Mouse (Mus musculus) stomach, embryonic 15.5 days (tissue): ENCODE data around the gene Asl. TPM values are rescaled to one million over a fixed set of nuclear protein-coding genes. Genes with fewer than 3 reads are reported as not detected.

Experiments used
- ATAC-seq: fragments of 200-750 bp; cut with Nextera tagmentation; 2 replicates; pipeline ENCODE4 v1.8.0; 2017; ENCODE audit warnings: low read depth, moderate number of reproducible peaks, moderate TSS enrichment; ENCODE audit not compliant: insufficient read depth, low FRiP score
- H3K27ac ChIP-seq: fragments of 300-500 bp; sonication (generic); 2 replicates; pipeline ENCODE4 v1.5.1; 2015; ENCODE audit warnings: mild to moderate bottlenecking, inconsistent platforms
- H3K27me3 ChIP-seq: fragments of 300-500 bp; sonication (generic); replicated peaks from 2 replicates; pipeline ENCODE4 v1.6.1; 2015; ENCODE audit warnings: inconsistent platforms
- H3K36me3 ChIP-seq: fragments of 300-500 bp; sonication (generic); 2 replicates; pipeline ENCODE4 v1.6.1; 2015; ENCODE audit warnings: inconsistent platforms
- H3K4me1 ChIP-seq: fragments of 300-500 bp; sonication (generic); 2 replicates; pipeline ENCODE4 v1.6.1; 2015; ENCODE audit warnings: inconsistent platforms
- H3K4me2 ChIP-seq: fragments of 300-500 bp; sonication (generic); 2 replicates; pipeline ENCODE4 v1.6.1; 2015; ENCODE audit warnings: mild to moderate bottlenecking, inconsistent platforms
- H3K4me3 ChIP-seq: fragments of 300-500 bp; sonication (generic); replicated peaks from 2 replicates; pipeline ENCODE4 v1.5.1; 2015; ENCODE audit warnings: inconsistent platforms
- H3K9ac ChIP-seq: fragments of 300-500 bp; sonication (generic); 2 replicates; pipeline ENCODE4 v1.6.1; 2015; ENCODE audit warnings: inconsistent platforms
- H3K9me3 ChIP-seq: fragments of 300-500 bp; sonication (generic); 2 replicates; pipeline ENCODE4 v1.6.1; 2016; ENCODE audit warnings: inconsistent platforms
- WGBS: fragments of 180-500 bp; shearing (Covaris S2); methylation state at CpG from one replicate; pipeline ENCODE4 v1.1.7; 2015; 5-methylcytosine and 5-hydroxymethylcytosine counted together
- polyA plus RNA-seq: library from polyadenylated mRNA; unstranded; fragments of >200 nt; fragmentation: Nextera tagmentation; extraction: Ambion mirVana; gene quantifications from 2 replicates; pipeline ENCODE4 v1.2.1, GENCODE M21; 2015

The Asl gene
- polyA plus RNA-seq, 1 experiment from 2014 or later = 49.1 TPM

DNA sequence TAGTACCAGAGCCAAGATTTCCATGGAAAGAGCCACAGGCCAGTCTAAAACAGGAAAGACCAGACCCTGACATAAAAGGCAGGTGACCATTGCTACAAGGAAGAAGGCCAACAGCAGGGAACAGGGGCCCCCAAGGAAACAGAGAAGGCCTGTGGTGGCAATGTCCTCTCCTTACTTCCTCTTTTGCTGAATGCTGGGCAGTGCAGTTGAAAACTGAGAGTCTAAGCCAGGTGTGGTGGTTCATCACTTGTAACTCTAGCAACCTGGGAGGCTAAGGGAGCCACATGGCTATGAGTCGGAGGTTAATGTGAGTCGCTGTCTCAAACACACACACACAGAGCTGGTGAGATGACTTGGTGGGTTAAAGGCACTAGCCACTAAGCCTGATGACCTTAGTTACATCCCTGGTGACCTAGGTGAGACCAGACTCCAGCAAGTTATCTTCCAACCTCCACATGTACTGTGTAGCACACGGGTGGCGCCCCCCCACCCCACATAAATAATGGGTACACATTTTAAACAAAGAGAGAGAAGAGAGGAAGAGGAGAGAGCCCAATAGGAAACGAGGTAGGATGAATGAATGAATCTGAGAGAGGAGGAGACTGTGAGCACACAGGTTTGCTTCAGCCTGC, 27.6 kb downstream of the Asl start:
- Histone ChIP-seq H3K36me3 (0 out of 2 replicates have a peak, but pooled peaks cover 3% of the 10 kb centered on the region), H3K4me3 (peak overlapping the region; percentile 65), H3K4me2 (peak overlapping the region; percentile 81), H3K27me3 (no peaks in the 10 kb centered on the region), H3K27ac (0 out of 2 replicates have a peak overlapping the region, but pooled peaks have one; percentile 81), H3K9ac (no peak overlapping the region), H3K9me3 (no peaks in the 10 kb centered on the region), H3K4me1 (peaks cover 14% of the 10 kb centered on the region)
- no peak for ATAC-seq
- 49% methylated on average over 5 of the region's 5 CpGs for WGBS

DNA sequence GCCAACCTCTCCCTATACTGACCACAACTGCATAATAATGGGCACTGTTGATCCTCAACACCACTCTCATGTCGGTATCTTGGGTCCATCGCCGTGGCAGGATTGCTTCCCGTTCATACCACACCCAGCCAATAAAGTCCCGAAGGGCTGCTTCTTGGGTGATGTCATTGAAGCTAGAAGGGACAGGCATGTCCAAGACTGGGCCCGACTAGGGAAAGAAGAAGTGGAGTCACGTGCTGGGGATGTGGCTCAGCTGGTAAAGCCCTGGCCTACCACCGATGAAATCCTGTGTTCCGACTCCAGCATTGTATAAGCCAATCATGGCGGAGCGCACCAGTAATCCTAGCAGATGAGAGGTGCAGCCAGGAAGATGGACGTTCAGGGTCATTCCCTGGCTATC, 28.3 kb downstream of the Asl start:
- no peak for ATAC-seq
- Histone ChIP-seq H3K9ac (no peak overlapping the region), H3K9me3 (no peaks in the 10 kb centered on the region), H3K4me1 (peaks cover 14% of the 10 kb centered on the region), H3K4me3 (no peak overlapping the region), H3K36me3 (0 out of 2 replicates have a peak, but pooled peaks cover 6% of the 10 kb centered on the region), H3K27me3 (no peaks in the 10 kb centered on the region), H3K4me2 (no peak overlapping the region), H3K27ac (no peak overlapping the region)
- WGBS = 91% methylated on average over 12 of the region's 12 CpGs

DNA sequence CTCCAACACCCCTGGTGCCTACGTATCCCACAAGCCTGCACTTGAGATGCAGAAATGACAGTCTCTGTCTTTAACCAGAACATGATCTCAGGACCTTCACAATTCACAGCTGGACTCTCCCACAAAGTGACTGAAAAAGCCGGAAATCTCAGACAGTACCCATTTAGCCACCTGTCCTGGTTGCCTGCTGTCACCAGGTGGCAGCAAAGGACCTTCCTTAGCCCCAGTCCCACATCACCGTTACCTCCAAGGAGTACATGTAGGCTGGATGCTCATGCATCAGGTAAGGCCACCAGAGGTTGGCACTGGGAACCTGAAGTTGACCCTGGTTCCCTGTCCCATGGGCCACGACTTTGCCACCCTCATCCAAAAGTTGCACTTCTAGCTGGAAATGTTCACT, 29.9 kb downstream of the Asl start:
- no peak overlapping the region for H3K4me2 ChIP-seq
- no peaks in the 10 kb centered on the region for H3K27me3 ChIP-seq
- H3K4me1 ChIP-seq = peaks cover 14% of the 10 kb centered on the region
- H3K4me3 ChIP-seq = no peak overlapping the region
- ATAC-seq = no peak
- H3K9me3 ChIP-seq = no peaks in the 10 kb centered on the region
- no peak overlapping the region for H3K9ac ChIP-seq
- H3K36me3 ChIP-seq = 0 out of 2 replicates have a peak, but pooled peaks cover 8% of the 10 kb centered on the region
- H3K27ac ChIP-seq = no peak overlapping the region
- WGBS = 35% methylated on average over 4 of the region's 4 CpGs

DNA sequence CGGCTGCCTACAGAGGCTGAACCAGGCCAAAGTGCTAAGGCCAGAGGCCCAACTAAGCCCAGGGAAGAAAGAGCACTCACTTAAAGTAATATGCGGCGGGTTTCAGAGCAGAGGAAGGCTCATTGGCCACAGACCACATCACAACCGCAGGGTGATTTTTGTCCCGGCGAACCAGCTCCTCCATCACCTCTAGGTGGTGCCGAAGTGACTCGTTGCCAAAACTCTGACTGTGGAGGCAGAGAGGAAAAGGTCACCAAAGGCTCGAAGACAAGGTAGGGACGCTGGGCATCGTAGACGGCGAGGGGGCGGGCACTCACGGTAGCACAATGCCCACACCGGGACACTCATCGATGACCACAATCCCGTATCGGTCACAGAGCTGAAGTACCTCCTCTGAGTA, 31.3 kb downstream of the Asl start:
- H3K4me1 ChIP-seq = peaks cover 11% of the 10 kb centered on the region; the same call in 1 of the 2 replicates
- H3K27me3 ChIP-seq = no peaks in the 10 kb centered on the region
- no peaks in the 10 kb centered on the region for H3K9me3 ChIP-seq
- no peak overlapping the region for H3K4me3 ChIP-seq
- 68% methylated on average over 19 of the region's 19 CpGs for WGBS
- ATAC-seq = no peak
- H3K27ac ChIP-seq = no peak overlapping the region
- no peak overlapping the region for H3K4me2 ChIP-seq
- no peak overlapping the region for H3K9ac ChIP-seq
- 0 out of 2 replicates have a peak, but pooled peaks cover 8% of the 10 kb centered on the region for H3K36me3 ChIP-seq

DNA sequence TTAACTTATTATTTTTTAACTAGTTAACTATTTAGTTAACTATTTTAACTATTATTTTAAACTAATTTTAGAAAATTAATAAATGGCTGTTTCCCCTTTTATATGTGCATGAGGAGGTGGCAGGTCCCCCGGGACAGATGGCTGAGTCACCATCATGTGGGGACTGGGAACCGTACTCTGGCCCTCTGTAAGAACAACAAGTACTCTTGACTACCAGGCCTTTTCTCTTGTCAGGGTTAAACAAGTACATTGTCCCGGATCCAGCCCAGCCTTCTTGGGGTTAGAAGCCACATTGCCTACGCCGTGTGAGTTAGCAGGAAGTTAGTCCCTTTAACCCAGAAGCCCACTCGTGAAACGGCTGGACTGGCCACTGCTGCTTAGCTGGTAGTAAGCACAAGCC, 34.1 kb downstream of the Asl start:
- Histone ChIP-seq H3K4me2 (no peak overlapping the region), H3K27me3 (no peaks in the 10 kb centered on the region), H3K9me3 (no peaks in the 10 kb centered on the region), H3K9ac (no peak overlapping the region), H3K4me1 (no peaks in the 10 kb centered on the region), H3K36me3 (0 out of 2 replicates have a peak, but pooled peaks cover 8% of the 10 kb centered on the region), H3K27ac (no peak overlapping the region), H3K4me3 (no peak overlapping the region)
- no peak for ATAC-seq
- 91% methylated on average over 7 of the region's 7 CpGs for WGBS

DNA sequence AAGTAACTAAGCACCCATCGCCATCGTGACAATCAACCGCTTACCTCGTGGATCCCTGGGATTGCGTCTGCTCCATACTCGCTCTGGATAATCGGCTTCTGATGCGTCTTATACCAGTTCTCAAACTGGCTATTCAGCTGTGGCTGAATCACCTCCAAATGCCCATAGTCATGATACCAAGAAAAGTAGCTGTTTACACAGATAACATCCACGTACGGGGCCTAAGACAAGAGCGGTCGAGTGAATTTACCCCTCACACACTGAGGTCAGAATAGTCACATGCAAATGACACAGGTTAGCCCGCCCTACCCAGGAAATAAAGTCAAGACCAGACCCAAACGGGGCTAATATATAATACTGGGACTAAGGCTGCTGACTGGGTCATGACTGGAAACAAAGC, 35.7 kb downstream of the Asl start:
- ATAC-seq = no peak
- no peak overlapping the region for H3K4me2 ChIP-seq
- H3K27ac ChIP-seq = no peak overlapping the region
- H3K4me1 ChIP-seq = no peaks in the 10 kb centered on the region
- H3K4me3 ChIP-seq = no peak overlapping the region
- peaks cover 8% of the 10 kb centered on the region; the same call in 1 of the 2 replicates for H3K36me3 ChIP-seq
- H3K9ac ChIP-seq = no peak overlapping the region
- WGBS = 86% methylated on average over 14 of the region's 14 CpGs
- H3K9me3 ChIP-seq = no peaks in the 10 kb centered on the region
- H3K27me3 ChIP-seq = no peaks in the 10 kb centered on the region

DNA sequence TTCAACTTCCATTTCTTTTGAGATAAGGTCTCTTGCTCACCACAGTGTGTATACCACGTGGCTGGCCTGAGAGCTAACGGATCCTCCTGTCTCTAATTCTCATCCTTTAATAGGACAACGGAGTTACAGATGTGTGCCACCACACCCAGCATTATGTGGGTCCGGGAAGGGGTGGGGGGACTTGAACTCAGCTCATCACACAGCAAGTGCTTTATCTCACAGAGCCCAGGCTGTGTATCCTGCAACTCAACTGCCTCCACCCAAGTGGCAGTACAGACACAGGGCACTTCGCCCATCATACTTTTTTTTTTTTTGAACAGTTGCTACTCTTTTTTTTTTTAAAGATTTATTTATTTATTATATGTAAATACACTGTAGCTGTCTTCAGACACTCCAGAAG, 37.1 kb downstream of the Asl start:
- H3K36me3 ChIP-seq = peaks cover 7% of the 10 kb centered on the region; the same call in 1 of the 2 replicates
- H3K4me2 ChIP-seq = no peak overlapping the region
- H3K4me1 ChIP-seq = no peaks in the 10 kb centered on the region
- no peak overlapping the region for H3K9ac ChIP-seq
- H3K9me3 ChIP-seq = no peaks in the 10 kb centered on the region
- no peaks in the 10 kb centered on the region for H3K27me3 ChIP-seq
- no peak overlapping the region for H3K27ac ChIP-seq
- WGBS = 82% methylated on average over 5 of the region's 5 CpGs
- H3K4me3 ChIP-seq = no peak overlapping the region
- peak; percentile 78 for ATAC-seq

DNA sequence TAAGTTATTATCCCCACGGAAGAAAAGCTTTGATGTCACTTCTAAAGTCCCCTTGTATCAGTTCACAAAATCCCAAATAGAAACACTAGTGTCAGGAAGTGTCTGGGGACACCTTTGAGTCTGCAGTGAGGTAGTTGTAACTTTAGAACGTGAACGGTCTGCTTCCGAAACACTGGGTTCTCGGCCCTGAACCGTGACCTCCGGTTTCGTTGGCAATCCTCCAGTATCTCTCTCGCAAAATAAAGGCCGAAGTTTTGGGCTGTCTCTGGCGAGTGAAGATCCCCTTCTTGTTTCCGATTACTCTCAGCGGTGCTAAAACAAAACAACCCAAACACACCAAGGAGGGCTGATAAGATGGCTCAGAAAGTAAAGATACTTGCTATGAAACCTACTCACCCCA, 39.7 kb downstream of the Asl start:
- Histone ChIP-seq H3K4me1 (no peaks in the 10 kb centered on the region), H3K27me3 (no peaks in the 10 kb centered on the region), H3K36me3 (no peaks in the 10 kb centered on the region; the same call in 1 of the 2 replicates), H3K4me3 (no peak overlapping the region), H3K4me2 (no peak overlapping the region), H3K9ac (no peak overlapping the region), H3K27ac (no peak overlapping the region), H3K9me3 (no peaks in the 10 kb centered on the region)
- WGBS = 84% methylated on average over 13 of the region's 13 CpGs
- no peak for ATAC-seq

DNA sequence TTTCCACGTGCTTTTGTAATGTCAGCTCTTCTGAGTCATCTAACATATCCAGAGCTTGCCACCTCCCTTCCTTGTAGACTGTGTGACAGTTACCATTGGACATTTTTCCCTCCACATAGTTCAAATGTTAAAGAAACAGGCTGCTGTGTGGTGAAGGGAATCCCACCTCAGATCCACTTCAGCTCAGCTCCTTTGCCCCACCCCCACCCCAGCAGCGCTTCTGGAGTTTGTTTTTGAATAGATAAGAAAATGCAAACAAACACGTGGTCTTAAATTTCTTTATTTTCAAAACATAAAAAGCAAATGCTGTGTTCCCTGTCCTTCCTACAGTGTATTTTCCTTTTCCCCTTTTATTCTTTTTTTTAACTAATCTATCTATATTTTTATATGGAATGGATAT, 48.8 kb downstream of the Asl start:
- Histone ChIP-seq H3K27me3 (no peaks in the 10 kb centered on the region), H3K9ac (no peak overlapping the region), H3K27ac (no peak overlapping the region), H3K4me3 (no peak overlapping the region), H3K36me3 (no peaks in the 10 kb centered on the region), H3K9me3 (no peaks in the 10 kb centered on the region), H3K4me2 (no peak overlapping the region), H3K4me1 (no peaks in the 10 kb centered on the region)
- no peak for ATAC-seq
- 42% methylated on average over 3 of the region's 3 CpGs for WGBS

DNA sequence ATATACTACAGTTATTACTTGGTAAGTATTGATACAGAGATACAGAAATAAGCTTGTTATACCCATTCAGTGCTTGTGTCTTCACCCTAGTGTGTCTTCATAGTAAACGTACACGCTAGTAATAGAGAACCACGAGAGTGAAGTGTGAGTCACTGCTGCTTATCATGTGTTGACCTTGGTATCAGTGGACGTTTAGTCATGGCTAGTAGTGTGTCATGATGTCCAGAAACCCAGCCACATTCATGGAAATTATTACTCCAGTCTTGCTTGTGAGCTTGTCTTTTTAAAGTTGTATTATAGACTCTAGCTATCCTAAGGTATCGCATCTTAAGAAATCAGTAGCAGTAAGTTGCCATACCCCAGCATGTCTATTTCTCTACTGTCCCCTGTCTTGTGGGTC, 50.4 kb downstream of the Asl start:
- WGBS = 84% methylated on average over 5 of the region's 5 CpGs
- H3K27me3 ChIP-seq = no peaks in the 10 kb centered on the region
- H3K36me3 ChIP-seq = no peaks in the 10 kb centered on the region
- H3K27ac ChIP-seq = no peak overlapping the region
- H3K4me1 ChIP-seq = no peaks in the 10 kb centered on the region
- H3K9ac ChIP-seq = no peak overlapping the region
- H3K9me3 ChIP-seq = no peaks in the 10 kb centered on the region
- ATAC-seq = no peak
- no peak overlapping the region for H3K4me3 ChIP-seq
- no peak overlapping the region for H3K4me2 ChIP-seq

DNA sequence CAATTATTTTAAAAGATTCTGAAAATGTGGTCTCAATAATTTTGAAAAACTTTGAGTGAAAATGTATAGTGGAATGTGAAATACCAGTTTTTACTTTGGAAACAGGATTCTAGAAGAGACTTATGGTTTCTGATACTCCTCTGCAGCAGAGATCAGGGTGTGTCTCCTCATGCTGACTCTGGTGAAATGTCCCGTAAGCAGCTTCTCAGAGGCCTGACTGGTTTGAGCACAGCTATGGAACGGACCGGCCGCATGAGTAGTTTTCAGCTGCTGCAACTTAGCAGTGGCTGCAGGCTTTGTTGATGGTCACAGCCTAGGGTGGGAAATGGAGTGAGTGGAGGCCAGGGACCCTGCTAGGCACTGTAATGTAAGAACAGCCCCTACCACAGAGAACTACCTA, 51.3 kb downstream of the Asl start:
- H3K36me3 ChIP-seq = no peaks in the 10 kb centered on the region
- no peak for ATAC-seq
- no peaks in the 10 kb centered on the region for H3K9me3 ChIP-seq
- no peak overlapping the region for H3K9ac ChIP-seq
- WGBS = 85% methylated on average over 4 of the region's 4 CpGs
- H3K4me3 ChIP-seq = no peak overlapping the region
- no peak overlapping the region for H3K4me2 ChIP-seq
- no peaks in the 10 kb centered on the region for H3K27me3 ChIP-seq
- H3K4me1 ChIP-seq = no peaks in the 10 kb centered on the region
- no peak overlapping the region for H3K27ac ChIP-seq

DNA sequence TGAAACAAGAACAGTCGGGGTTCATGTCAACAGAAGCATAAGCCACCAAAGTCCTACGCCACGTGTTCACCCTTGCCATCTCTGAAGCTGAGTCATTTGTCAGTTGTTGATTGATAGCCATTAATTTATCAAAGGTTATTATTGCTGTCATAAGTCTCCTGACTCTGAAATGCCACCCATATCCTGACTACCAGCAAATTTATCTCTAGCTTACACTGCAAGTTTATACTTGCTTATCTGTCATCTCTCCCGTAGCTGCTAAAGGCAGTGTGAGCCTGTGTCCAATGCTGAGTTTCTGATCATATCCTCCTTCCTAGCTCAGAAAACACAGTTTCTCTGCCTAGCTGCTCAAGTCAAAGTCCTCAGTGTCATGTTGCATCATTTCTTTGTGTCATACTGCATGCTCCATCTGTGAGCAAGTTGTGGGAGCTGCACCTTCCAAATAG, 54.2 kb downstream of the Asl start:
- 50% methylated on average over 4 of the region's 4 CpGs for WGBS
- H3K9ac ChIP-seq = no peak overlapping the region
- no peaks in the 10 kb centered on the region for H3K36me3 ChIP-seq
- H3K4me3 ChIP-seq = no peak overlapping the region
- no peaks in the 10 kb centered on the region for H3K4me1 ChIP-seq
- H3K27ac ChIP-seq = no peak overlapping the region
- ATAC-seq = peak; percentile 86; the same call in 1 of the 2 replicates
- no peak overlapping the region for H3K4me2 ChIP-seq
- no peaks in the 10 kb centered on the region for H3K9me3 ChIP-seq
- no peaks in the 10 kb centered on the region for H3K27me3 ChIP-seq

DNA sequence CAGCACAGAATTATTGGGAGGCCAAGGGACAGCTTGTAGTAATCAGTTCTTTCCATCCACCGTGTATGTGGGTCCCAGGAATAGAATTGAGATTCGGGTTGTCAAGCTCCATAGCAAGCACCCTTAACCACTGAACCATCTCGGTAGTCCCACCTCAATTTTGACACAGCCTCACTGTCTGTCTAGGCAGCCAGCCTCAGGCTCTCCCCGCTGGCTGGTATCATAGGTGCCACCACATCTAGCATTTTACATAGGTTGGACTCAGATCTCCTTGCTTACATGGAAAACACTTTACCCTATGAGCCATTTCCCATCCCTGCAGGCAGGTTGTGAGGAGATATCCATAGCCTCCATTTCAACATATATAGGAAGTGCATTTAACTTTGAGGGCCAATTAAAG, 54.7 kb downstream of the Asl start:
- H3K4me3 ChIP-seq = no peak overlapping the region
- no peaks in the 10 kb centered on the region for H3K9me3 ChIP-seq
- H3K27ac ChIP-seq = no peak overlapping the region
- no peak overlapping the region for H3K9ac ChIP-seq
- ATAC-seq = no peak
- no peaks in the 10 kb centered on the region for H3K27me3 ChIP-seq
- no peaks in the 10 kb centered on the region for H3K36me3 ChIP-seq
- no peaks in the 10 kb centered on the region for H3K4me1 ChIP-seq
- H3K4me2 ChIP-seq = no peak overlapping the region
- WGBS = 80% methylated on average over 4 of the region's 4 CpGs
